Mouse (Mus musculus) right cerebral cortex, adult 2 months (tissue): ENCODE results near the gene Ttc23.

Source experiments
- DNase-seq, 2 experiments: peaks; one replicate each; pipeline ENCODE4 v3.0.0; 2021 to 2022; ENCODE audit warnings: low spot score in 2 of 2

Gene Ttc23

GRCm38 (mm10) chr7:67647277-67647676, at the start of gene Ttc23:
Gene Ttc23, plus strand, starts transcription at chr7:67647410.
- no peak for DNase-seq

GRCm38 (mm10) chr7:67598050-67598449, 49.2 kb upstream of the Ttc23 start:
- DNase-seq: peak; percentile 74 to 85

- DNase-seq: no peak
These were observed 42.1 kb upstream of the Ttc23 start for GRCm38 (mm10) chr7:67605114-67605513.

- DNase-seq: no peak
These were observed 41.0 kb upstream of the Ttc23 start for GRCm38 (mm10) chr7:67606250-67606649.

GRCm38 (mm10) chr7:67607669-67608347, 39.4 kb upstream of the Ttc23 start:
- DNase-seq: no peak

GRCm38 (mm10) chr7:67608348-67609024, 38.7 kb upstream of the Ttc23 start:
- no peak for DNase-seq

- DNase-seq: no peak
These were observed 33.3 kb upstream of the Ttc23 start for GRCm38 (mm10) chr7:67613795-67614463.

GRCm38 (mm10) chr7:67614464-67614861, 32.7 kb upstream of the Ttc23 start:
- DNase-seq: no peak

- DNase-seq: no peak
These were observed 30.3 kb upstream of the Ttc23 start for GRCm38 (mm10) chr7:67616890-67617289.

- DNase-seq: no peak
These were observed 29.6 kb upstream of the Ttc23 start for GRCm38 (mm10) chr7:67617646-67618045.

- no peak for DNase-seq
These were observed 28.9 kb upstream of the Ttc23 start for GRCm38 (mm10) chr7:67618316-67618715.

- peak in 1 of 2 experiments; percentile 56 for DNase-seq
These were observed 27.4 kb upstream of the Ttc23 start for GRCm38 (mm10) chr7:67619836-67620235.

GRCm38 (mm10) chr7:67622151-67622550, 25.1 kb upstream of the Ttc23 start:
- DNase-seq: no peak

- no peak for DNase-seq
These were observed 20.5 kb upstream of the Ttc23 start for GRCm38 (mm10) chr7:67626671-67627070.

GRCm38 (mm10) chr7:67629681-67630080, 17.5 kb upstream of the Ttc23 start:
- DNase-seq: no peak

- peak; percentile 82 to 89 for DNase-seq
These were observed 16.4 kb upstream of the Ttc23 start for GRCm38 (mm10) chr7:67630817-67631216.

GRCm38 (mm10) chr7:67632380-67632779, 14.8 kb upstream of the Ttc23 start:
- no peak for DNase-seq

- no peak for DNase-seq
These were observed 13.0 kb upstream of the Ttc23 start for GRCm38 (mm10) chr7:67634210-67634609.

- no peak for DNase-seq
These were observed 11.0 kb upstream of the Ttc23 start for GRCm38 (mm10) chr7:67636161-67636560.

GRCm38 (mm10) chr7:67639006-67639405, 8.2 kb upstream of the Ttc23 start:
- DNase-seq: no peak

- DNase-seq: no peak
These were observed 4.3 kb upstream of the Ttc23 start for GRCm38 (mm10) chr7:67642955-67643354.

- no peak for DNase-seq
These were observed 2.9 kb upstream of the Ttc23 start for GRCm38 (mm10) chr7:67644291-67644690.
